ENCODE assay signal across 22 mouse cellular contexts in the genomic region with DNA sequence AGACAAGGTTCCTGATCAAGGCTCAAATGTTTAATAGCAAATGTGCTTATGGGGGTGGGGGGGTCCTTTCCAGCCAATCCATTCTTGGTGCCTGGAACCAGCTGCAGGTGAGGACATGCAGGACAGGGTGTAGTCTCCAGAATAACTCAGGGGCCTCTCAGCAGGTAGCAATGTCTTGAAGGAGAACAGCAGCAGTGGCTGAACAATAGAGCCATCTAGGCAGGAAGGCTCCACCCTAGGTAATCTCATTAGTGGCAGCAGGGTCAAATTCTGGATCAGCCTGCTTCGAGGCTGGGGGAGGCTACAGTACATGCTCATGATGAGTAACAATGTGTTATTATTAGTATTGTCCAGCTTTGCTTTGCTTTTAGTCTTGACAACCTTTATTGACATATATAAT.
DNase-seq lines count a peak whose midpoint lies in the region; TF ChIP-seq lines count a peak whose summit lies in the region.
"Had no signal": no experiment of that assay in that cellular context is flagged by ENCODE, and none has a peak within 500 bp of the region (broad histone marks: within the 10 kb centered on the region; RNA-seq: fewer than 3 reads in every experiment).

No protein-coding gene starts in this region.

- no peak for TF ChIP-seq POLR2A in ES-Bruce4 (IDR thresholded peaks at IDR 0.05; ENCODE audit: insufficient read depth, low read length)

- H3K27ac ChIP-seq in ES-Bruce4 (ENCODE audit: insufficient read depth, low read length), result no peak overlapping the region
- H3K27ac ChIP-seq in left cerebral cortex, adult 2 months, result no peak overlapping the region
- H3K27ac ChIP-seq: embryonic facial prominence, embryonic 13.5 days; embryonic facial prominence, embryonic 15.5 days; forebrain, embryonic 10.5 days; forebrain, embryonic 12.5 days had no signal

- intact Hi-C loops in left cerebral cortex, adult 2 months (cut with DNase I), result no loop called here

- H3K4me3 ChIP-seq in ES-Bruce4 (ENCODE audit: low read depth, low read length), result no peak overlapping the region
- H3K4me3 ChIP-seq in left cerebral cortex, adult 2 months, result no peak overlapping the region
- H3K4me3 ChIP-seq: embryonic facial prominence, embryonic 13.5 days; embryonic facial prominence, embryonic 15.5 days; erythroblast, embryonic 14.5 days; forebrain, embryonic 10.5 days; forebrain, embryonic 12.5 days had no signal

- H3K4me1 ChIP-seq in ES-Bruce4 (ENCODE audit: control insufficient read depth, insufficient read depth, low read length), result peaks cover 2% of the 10 kb centered on the region
- H3K4me1 ChIP-seq: embryonic facial prominence, embryonic 13.5 days; embryonic facial prominence, embryonic 15.5 days; forebrain, embryonic 10.5 days; forebrain, embryonic 12.5 days had no signal

- TF ChIP-seq CTCF in ES-Bruce4 (IDR thresholded peaks at IDR 0.05; ENCODE audit: low read depth, low read length), result no peak
- no peak for TF ChIP-seq CTCF in left cerebral cortex, adult 2 months (IDR thresholded peaks at IDR 0.05)

- 0 out of 2 replicates have a peak, but pooled peaks have one; percentile 53 for TF ChIP-seq EP300 in ES-Bruce4 (IDR thresholded peaks at IDR 0.05; ENCODE audit: insufficient read depth, low read depth, low read length)

- H3K9me3 ChIP-seq in ES-Bruce4 (replicated peaks; ENCODE audit: control insufficient read depth, insufficient read depth, low read length, poor library complexity, severe bottlenecking), result no peaks in the 10 kb centered on the region; the same call in 1 of the 2 replicates
- H3K9me3 ChIP-seq: embryonic facial prominence, embryonic 13.5 days; embryonic facial prominence, embryonic 15.5 days; forebrain, embryonic 10.5 days; forebrain, embryonic 12.5 days; G1E had no signal

- DNase-seq in ES-CJ7 (ENCODE audit: low read depth, low spot score) (peak; percentile 90), R1 (ENCODE audit: low read depth, low spot score) (peak; percentile 82)
- no peak for DNase-seq in left cerebral cortex, adult 2 months (ENCODE audit: extremely low spot score in 1 of 2, low spot score in 2 of 2)
- no peak for DNase-seq in gastrocnemius, postnatal 25 days
- no peak for DNase-seq in adrenal gland, postnatal 36 days
- DNase-seq: adrenal gland, adult 8-10 months; adrenal gland, postnatal 14 days; cerebellum, adult 11 months; cerebellum, adult 18-20 months; cerebellum, adult 8-10 months; cerebellum, adult 9-11 months; cerebellum, postnatal 14 days; cerebellum, postnatal 36 days; embryo, embryonic 11 days had no signal

- no peaks in the 10 kb centered on the region for H3K36me3 ChIP-seq in ES-Bruce4 (ENCODE audit: control insufficient read depth, insufficient read depth, low read length, poor library complexity, severe bottlenecking)
- H3K36me3 ChIP-seq: embryonic facial prominence, embryonic 13.5 days; embryonic facial prominence, embryonic 15.5 days; forebrain, embryonic 10.5 days; forebrain, embryonic 12.5 days; G1E had no signal

- no peak overlapping the region for H3K9ac ChIP-seq in ES-Bruce4 (ENCODE audit: low read depth, poor library complexity, severe bottlenecking)
- H3K9ac ChIP-seq: embryonic facial prominence, embryonic 13.5 days; embryonic facial prominence, embryonic 15.5 days; forebrain, embryonic 12.5 days had no signal

- no peaks in the 10 kb centered on the region for H3K27me3 ChIP-seq in ES-Bruce4 (ENCODE audit: control insufficient read depth, insufficient read depth, low read length, poor library complexity, severe bottlenecking)
- H3K27me3 ChIP-seq: embryonic facial prominence, embryonic 13.5 days; embryonic facial prominence, embryonic 15.5 days; forebrain, embryonic 12.5 days; Patski had no signal

Comparison
In these comparisons a context has a peak if more than half of its experiments do, and no peak if none do; other contexts are left out.
1. DNase-seq: peak in ES-CJ7 (single experiment) and R1 (single experiment); none in left cerebral cortex, adult 2 months (0 of 2), gastrocnemius, postnatal 25 days (single experiment) and adrenal gland, postnatal 36 days (0 of 2).